Mouse (Mus musculus): ENCODE measurements at regions not wholly inside any gene's neighbourhood (a gene's known extent, or its start where the extent isn't known, plus 50 kb on each side); places are given as distances from the start of the nearest gene placed in this dataset.

DNA sequence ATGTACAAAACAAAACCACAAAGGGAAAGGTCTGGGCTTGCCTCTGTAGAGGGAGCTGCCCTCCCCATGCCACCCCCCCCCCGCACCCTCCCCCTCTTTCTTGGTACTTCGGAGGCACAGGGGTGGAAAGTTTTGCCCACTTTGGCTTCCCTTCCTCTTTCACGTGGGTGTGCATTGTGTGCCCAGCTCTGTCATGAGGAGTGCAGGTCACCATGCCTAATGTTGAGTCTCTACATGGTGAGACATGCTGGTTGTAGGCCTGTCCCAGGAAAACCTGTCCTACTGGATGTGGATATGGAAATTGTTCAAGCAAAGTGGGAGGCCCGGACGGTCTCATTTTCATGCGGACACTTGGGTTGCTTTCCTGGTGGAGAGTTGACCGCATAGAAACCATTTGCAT lies 93.2 kb downstream of the Klf5 start:
- ATAC-seq (ENCODE audit: insufficient read depth, low FRiP score, low read depth) = peak; percentile 47; the same call in 1 of the 2 replicates

DNA sequence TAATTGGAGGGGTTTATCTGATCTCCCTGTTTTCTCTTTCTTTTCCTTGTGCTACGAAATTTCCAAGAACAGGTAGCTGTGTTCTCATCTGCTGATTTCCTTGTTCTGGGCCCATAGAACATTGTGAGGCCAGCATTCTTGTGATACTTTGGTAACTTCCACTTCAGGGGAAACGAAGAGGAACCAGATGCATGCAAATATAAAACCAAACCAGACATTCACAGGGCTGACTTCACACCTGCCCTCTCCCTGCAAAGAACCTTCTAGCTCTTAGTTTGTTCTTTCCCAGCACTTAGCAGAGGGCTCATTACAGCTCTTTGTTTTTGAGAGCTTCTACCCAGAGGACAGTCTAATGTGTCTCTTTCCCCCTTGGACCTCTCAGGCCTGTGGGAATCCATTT lies 94.3 kb downstream of the Klf5 start:
- Histone ChIP-seq H3K36me3 (no peaks in the 10 kb centered on the region), H3K4me1 (no peaks in the 10 kb centered on the region), H3K4me3 (replicated peaks) (no peak overlapping the region), H3K9me3 (no peaks in the 10 kb centered on the region), H3K27ac (no peak overlapping the region), H3K9ac (no peak overlapping the region), H3K4me2 (no peak overlapping the region), H3K27me3 (replicated peaks) (no peaks in the 10 kb centered on the region)
- 65% methylated on average over 2 of the region's 2 CpGs for WGBS
- no peak for ATAC-seq (ENCODE audit: insufficient read depth, low FRiP score, low read depth)

More for the DNA sequence above, 93.2 kb downstream of the Klf5 start:
- Histone ChIP-seq H3K4me1 (no peaks in the 10 kb centered on the region), H3K27ac (no peak overlapping the region), H3K36me3 (no peaks in the 10 kb centered on the region), H3K9ac (no peak overlapping the region), H3K27me3 (replicated peaks) (no peaks in the 10 kb centered on the region), H3K4me3 (replicated peaks) (no peak overlapping the region), H3K9me3 (no peaks in the 10 kb centered on the region), H3K4me2 (no peak overlapping the region)
- 86% methylated on average over 7 of the region's 7 CpGs for WGBS

DNA sequence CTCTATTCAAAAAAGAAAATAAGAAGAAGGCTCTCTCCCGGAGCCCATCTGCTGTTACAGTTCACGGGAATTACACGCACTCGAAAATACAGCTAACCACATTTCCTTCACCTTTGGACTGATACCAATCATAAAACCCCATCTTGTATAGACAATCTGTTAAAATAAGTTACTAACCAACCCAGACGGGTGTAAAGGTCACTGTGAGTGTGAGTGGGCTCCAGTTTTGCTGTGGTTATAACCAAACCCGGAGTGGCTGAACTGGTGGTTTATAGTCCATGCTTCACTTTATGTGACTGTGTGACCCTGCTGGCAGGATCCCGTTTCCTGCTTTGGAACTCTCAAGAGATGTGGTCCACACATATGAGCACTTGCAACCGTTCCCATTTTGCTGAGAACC lies 95.1 kb downstream of the Klf5 start:
- Histone ChIP-seq H3K27ac (no peak overlapping the region), H3K4me2 (no peak overlapping the region), H3K4me3 (replicated peaks) (no peak overlapping the region), H3K9me3 (no peaks in the 10 kb centered on the region), H3K4me1 (no peaks in the 10 kb centered on the region), H3K27me3 (replicated peaks) (no peaks in the 10 kb centered on the region), H3K9ac (no peak overlapping the region), H3K36me3 (no peaks in the 10 kb centered on the region)
- no peak; the same call in 1 of the 2 replicates for ATAC-seq (ENCODE audit: insufficient read depth, low FRiP score, low read depth)
- WGBS = 71% methylated on average over 8 of the region's 8 CpGs

DNA sequence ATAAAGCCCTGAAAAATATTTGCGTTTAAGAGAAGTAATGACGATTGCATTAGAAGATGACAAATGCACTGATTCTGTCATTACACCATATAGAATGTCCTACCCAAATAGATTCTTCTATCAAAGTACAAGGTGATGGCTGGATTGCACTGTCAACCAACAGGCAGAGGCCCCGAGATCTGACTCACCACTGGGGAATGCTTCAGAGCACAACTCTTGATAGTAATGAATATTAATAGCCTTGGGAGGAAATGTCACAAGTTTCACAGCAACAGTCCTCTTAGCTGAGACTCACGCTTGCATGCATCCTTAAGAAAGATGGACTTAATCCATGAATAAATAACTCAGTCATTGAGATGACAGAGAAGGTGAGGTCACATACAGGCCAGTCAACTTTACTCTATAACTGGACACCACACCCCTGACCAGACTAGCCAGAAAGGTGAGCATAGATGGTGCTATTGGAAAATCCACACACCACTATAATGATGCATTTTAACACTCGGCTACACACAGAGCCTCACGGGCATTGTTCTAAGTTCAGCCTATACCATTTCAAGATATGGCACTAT lies 104.8 kb downstream of the Klf5 start:
- WGBS = 63% methylated on average over 6 of the region's 6 CpGs
- no peaks in the 10 kb centered on the region for H3K36me3 ChIP-seq
- H3K4me3 ChIP-seq (replicated peaks) = no peak overlapping the region
- H3K4me1 ChIP-seq = no peaks in the 10 kb centered on the region
- no peak overlapping the region for H3K4me2 ChIP-seq
- ATAC-seq (ENCODE audit: insufficient read depth, low FRiP score, low read depth) = no peak
- no peaks in the 10 kb centered on the region for H3K27me3 ChIP-seq (replicated peaks)
- no peaks in the 10 kb centered on the region for H3K9me3 ChIP-seq
- H3K9ac ChIP-seq = no peak overlapping the region
- no peak overlapping the region for H3K27ac ChIP-seq

DNA sequence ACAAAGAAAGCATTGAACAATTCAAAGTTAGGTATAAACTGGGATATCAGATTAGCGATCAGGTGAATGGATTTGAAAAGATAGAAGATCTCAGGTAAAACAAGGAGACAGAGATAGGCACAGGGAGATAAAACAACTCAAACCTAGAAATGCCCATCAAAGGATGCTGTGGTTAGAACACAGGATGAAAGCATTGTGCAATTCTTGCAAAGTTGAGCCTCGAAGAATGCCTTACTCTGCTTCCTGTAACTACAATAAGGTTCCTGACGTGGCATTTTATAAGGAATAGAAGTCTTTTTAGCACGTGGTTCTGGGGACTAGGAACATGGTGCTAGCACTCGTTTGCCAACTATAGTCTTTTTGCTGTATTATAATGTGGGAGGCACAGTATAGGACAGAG lies 106.7 kb downstream of the Klf5 start:
- no peak overlapping the region for H3K9ac ChIP-seq
- no peak overlapping the region for H3K4me2 ChIP-seq
- 78% methylated on average over 5 of the region's 5 CpGs for WGBS
- no peaks in the 10 kb centered on the region for H3K36me3 ChIP-seq
- no peak for ATAC-seq (ENCODE audit: insufficient read depth, low FRiP score, low read depth)
- no peaks in the 10 kb centered on the region for H3K27me3 ChIP-seq (replicated peaks)
- no peaks in the 10 kb centered on the region for H3K9me3 ChIP-seq
- H3K27ac ChIP-seq = no peak overlapping the region
- no peaks in the 10 kb centered on the region for H3K4me1 ChIP-seq
- H3K4me3 ChIP-seq (replicated peaks) = no peak overlapping the region

DNA sequence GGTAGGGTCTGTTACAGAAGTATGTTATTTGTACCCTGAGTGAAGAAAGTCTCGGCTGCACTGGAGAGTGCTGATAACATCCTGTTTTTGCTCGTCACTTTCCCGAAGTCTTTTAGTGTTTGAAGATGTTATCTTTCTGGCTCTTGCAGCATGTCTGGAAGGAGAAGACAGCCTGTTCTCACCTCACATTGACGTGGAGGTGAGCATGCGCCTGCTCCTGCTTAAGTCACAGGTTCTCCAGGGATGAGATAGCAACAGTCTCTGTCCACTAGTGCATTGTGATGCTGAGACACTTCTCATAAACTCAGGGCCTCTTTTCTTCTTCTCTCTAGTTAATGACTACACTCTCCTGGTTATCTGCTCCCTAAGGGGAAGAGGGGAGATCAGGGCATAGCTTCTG lies 113.3 kb downstream of the Klf5 start:
- no peak overlapping the region for H3K9ac ChIP-seq
- WGBS = 36% methylated on average over 5 of the region's 5 CpGs
- no peak for ATAC-seq (ENCODE audit: insufficient read depth, low FRiP score, low read depth)
- no peak overlapping the region for H3K27ac ChIP-seq
- no peaks in the 10 kb centered on the region for H3K9me3 ChIP-seq
- no peaks in the 10 kb centered on the region for H3K36me3 ChIP-seq
- no peak overlapping the region for H3K4me3 ChIP-seq (replicated peaks)
- no peaks in the 10 kb centered on the region for H3K4me1 ChIP-seq
- H3K4me2 ChIP-seq = no peak overlapping the region
- no peaks in the 10 kb centered on the region for H3K27me3 ChIP-seq (replicated peaks)

DNA sequence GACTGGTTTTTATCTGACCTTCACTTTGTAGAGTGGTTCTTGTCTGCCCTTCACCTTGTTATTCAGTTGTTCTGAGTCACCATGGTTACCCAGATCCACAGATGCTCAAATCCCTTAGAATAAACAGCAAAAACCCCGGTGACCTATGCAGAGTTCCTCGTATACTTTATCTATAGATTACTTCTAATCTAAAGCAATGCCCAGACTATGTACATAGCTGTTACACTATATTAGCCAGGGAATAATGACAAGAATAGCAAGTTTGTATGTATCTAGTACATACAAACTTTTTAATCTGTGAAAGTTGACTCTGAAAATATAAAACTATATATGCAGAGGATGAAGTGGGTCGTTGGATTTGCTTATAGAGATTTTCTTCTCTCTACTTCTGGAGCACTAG lies 117.7 kb downstream of the Klf5 start:
- ATAC-seq (ENCODE audit: insufficient read depth, low FRiP score, low read depth) = peak; percentile 74

DNA sequence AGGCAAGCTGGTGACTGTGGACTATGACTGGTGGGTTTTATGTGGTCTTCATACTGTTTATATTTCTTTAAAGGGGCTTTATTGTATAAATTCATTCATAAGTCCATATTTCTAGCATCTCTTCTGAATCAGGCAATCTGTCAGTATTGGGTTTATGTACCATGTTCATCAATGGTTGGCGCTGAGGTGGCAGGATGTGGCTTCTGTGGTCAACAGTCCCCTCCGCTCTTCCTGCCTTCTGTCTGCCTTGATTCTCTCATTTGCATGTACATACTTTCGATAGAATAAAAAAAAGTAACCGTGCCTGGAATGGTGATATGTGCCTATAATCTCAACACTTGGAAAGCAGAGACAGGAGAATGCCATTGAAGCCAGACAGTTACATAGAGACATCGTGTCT lies 120.5 kb downstream of the Klf5 start:
- Histone ChIP-seq H3K4me2 (no peak overlapping the region), H3K9me3 (no peaks in the 10 kb centered on the region), H3K4me3 (replicated peaks) (no peak overlapping the region), H3K4me1 (no peaks in the 10 kb centered on the region), H3K36me3 (no peaks in the 10 kb centered on the region), H3K9ac (no peak overlapping the region), H3K27me3 (replicated peaks) (no peaks in the 10 kb centered on the region), H3K27ac (no peak overlapping the region)
- no peak for ATAC-seq (ENCODE audit: insufficient read depth, low FRiP score, low read depth)
- WGBS = 88% methylated on average over 5 of the region's 5 CpGs

More for the DNA sequence above, 117.7 kb downstream of the Klf5 start:
- Histone ChIP-seq H3K27ac (no peak overlapping the region), H3K36me3 (no peaks in the 10 kb centered on the region), H3K9me3 (no peaks in the 10 kb centered on the region), H3K27me3 (replicated peaks) (no peaks in the 10 kb centered on the region), H3K4me2 (no peak overlapping the region), H3K9ac (no peak overlapping the region), H3K4me3 (replicated peaks) (no peak overlapping the region), H3K4me1 (no peaks in the 10 kb centered on the region)
- WGBS = 51% methylated on average over 3 of the region's 3 CpGs

DNA sequence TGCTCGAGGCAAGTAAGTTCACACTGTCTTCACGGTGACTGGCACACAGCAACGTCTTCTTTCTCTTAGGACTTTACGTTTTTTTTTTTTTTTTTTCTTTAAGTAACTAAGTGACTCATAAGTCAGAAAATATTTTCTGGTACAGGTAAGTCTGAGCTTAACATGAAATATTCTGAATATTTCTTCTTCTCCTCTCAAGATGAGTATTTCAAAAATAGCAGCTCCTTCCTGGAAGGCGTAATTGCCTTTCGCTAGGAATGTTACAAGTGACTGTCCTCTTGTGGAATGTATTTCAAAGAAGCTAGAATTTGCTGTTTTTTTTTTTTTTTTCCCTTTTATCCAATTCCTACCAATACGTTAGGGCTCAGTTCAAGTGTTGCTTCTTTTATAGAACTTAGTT lies 124.8 kb downstream of the Klf5 start:
- H3K9me3 ChIP-seq = no peaks in the 10 kb centered on the region
- H3K27me3 ChIP-seq (replicated peaks) = no peaks in the 10 kb centered on the region
- WGBS = 62% methylated on average over 7 of the region's 7 CpGs
- no peak overlapping the region for H3K27ac ChIP-seq
- no peaks in the 10 kb centered on the region for H3K4me1 ChIP-seq
- H3K4me2 ChIP-seq = no peak overlapping the region
- H3K36me3 ChIP-seq = no peaks in the 10 kb centered on the region
- no peak for ATAC-seq (ENCODE audit: insufficient read depth, low FRiP score, low read depth)
- no peak overlapping the region for H3K4me3 ChIP-seq (replicated peaks)
- no peak overlapping the region for H3K9ac ChIP-seq

DNA sequence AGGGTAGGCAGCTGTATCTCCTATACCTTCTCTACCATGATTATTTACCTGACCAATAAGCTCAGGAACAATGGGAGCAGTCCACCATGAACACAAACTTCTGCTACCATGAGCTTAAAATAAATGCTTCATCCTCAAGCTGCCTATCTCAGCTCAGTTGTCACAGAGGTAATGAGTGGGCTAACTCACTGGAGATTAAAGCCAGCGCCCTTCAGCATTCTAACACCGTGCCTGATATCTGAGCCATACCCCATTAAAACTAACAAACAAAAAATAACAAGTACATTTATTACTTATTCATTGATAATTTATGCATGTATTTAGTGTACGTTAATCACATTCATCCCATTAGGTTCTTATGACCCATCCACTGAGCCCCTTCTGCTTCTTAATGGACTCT lies 128.6 kb downstream of the Klf5 start:
- H3K27ac ChIP-seq = no peak overlapping the region
- ATAC-seq (ENCODE audit: insufficient read depth, low FRiP score, low read depth) = no peak
- no peaks in the 10 kb centered on the region for H3K27me3 ChIP-seq (replicated peaks)
- H3K4me1 ChIP-seq = no peaks in the 10 kb centered on the region
- no peaks in the 10 kb centered on the region for H3K36me3 ChIP-seq
- no peaks in the 10 kb centered on the region for H3K9me3 ChIP-seq
- no peak overlapping the region for H3K9ac ChIP-seq
- WGBS = 89% methylated on average over 3 of the region's 3 CpGs
- no peak overlapping the region for H3K4me2 ChIP-seq
- no peak overlapping the region for H3K4me3 ChIP-seq (replicated peaks)

DNA sequence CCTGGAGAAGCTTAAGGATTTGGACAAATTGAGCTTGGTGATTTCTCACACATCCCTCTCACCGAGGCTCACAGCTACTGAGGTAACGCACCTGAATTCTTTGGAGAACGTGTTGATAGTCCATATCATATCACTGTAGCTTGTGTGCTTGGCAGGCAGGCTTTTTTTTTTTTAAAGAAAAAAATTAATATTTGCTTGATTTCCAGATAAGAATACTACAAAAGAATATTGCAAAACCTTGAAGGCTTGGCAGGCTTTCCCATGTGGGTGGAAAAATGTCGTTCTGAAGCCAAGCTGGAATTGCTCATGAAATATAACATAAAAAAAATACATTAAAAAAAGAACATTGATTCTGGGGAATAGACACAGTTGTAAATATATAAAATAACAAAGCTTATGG lies 131.8 kb downstream of the Klf5 start:
- Histone ChIP-seq H3K4me2 (no peak overlapping the region), H3K27ac (0 out of 2 replicates have a peak overlapping the region, but pooled peaks have one; percentile 48), H3K4me3 (replicated peaks) (no peak overlapping the region), H3K9me3 (no peaks in the 10 kb centered on the region), H3K27me3 (replicated peaks) (no peaks in the 10 kb centered on the region), H3K4me1 (no peaks in the 10 kb centered on the region), H3K9ac (no peak overlapping the region), H3K36me3 (no peaks in the 10 kb centered on the region)
- whole genome bisulfite sequencing = 56% methylated on average over 4 of the region's 4 CpGs
- peak; percentile 59; the same call in 1 of the 2 replicates for ATAC-seq (ENCODE audit: insufficient read depth, low FRiP score, low read depth)

DNA sequence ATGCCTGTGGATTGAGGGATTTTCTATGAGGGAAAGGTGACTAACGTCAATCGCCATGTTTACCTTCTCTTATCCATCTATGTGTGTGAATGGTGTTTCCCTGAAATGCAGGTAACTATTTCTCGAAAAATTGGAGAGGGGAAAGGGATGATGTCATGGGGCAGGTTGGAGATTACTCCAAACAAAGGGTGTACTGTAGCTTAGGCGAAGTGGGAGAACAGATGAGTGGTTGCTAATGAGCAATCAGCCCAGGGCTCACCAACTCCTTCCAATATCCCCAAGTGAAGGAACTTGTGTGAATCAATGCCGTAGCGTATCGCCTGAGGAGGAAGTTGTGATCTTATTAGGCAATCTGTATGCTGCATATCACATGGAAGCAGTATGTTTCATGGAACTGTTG lies 133.2 kb downstream of the Klf5 start:
- no peaks in the 10 kb centered on the region for H3K27me3 ChIP-seq (replicated peaks)
- no peak overlapping the region for H3K9ac ChIP-seq
- H3K9me3 ChIP-seq = no peaks in the 10 kb centered on the region
- 80% methylated on average over 7 of the region's 7 CpGs for WGBS
- ATAC-seq (ENCODE audit: insufficient read depth, low FRiP score, low read depth) = no peak
- no peaks in the 10 kb centered on the region for H3K4me1 ChIP-seq
- H3K4me3 ChIP-seq (replicated peaks) = no peak overlapping the region
- H3K4me2 ChIP-seq = no peak overlapping the region
- no peaks in the 10 kb centered on the region for H3K36me3 ChIP-seq
- no peak overlapping the region for H3K27ac ChIP-seq

DNA sequence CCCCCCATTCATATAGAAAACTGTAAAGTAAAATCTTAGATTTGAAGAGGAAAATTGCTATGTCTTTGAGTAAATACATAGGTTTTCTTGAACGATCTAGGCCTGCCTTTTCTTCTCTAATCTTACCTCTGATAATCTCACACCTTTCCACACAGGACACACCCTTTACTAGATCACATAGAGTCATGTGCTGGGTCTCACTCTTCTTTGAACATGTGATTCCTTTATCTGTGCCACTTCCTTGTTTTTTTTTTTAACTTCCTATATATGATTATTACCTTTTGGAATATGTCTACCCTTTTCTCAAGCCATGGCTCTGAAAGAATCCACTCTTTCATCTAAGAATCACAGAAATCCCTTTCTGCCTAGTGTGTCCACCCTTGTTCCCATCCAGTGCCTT lies 136.2 kb downstream of the Klf5 start:
- Histone ChIP-seq H3K9me3 (no peaks in the 10 kb centered on the region), H3K36me3 (no peaks in the 10 kb centered on the region), H3K4me1 (no peaks in the 10 kb centered on the region), H3K4me2 (no peak overlapping the region), H3K9ac (no peak overlapping the region), H3K4me3 (replicated peaks) (no peak overlapping the region), H3K27ac (peak overlapping the region; percentile 16; the same call in 1 of the 2 replicates), H3K27me3 (replicated peaks) (no peaks in the 10 kb centered on the region)
- no peak for ATAC-seq (ENCODE audit: insufficient read depth, low FRiP score, low read depth)
- 78% methylated on average over 1 of the region's 1 CpGs for WGBS

All from stomach, embryonic 15.5 days (tissue).